Mouse (Mus musculus) spleen, adult 2 months (tissue): Measurements from ENCODE around the gene Aes. TPM values are rescaled to one million over a fixed set of nuclear protein-coding genes. Genes with fewer than 3 reads are reported as not detected.
A peak's percentile ranks its signal among the peaks of the same experiment; 100 is the strongest.

Experiments
- DNase-seq, 2 experiments: peaks; one replicate each; pipeline versions ENCODE4 v3.0.0 to v3.0.0-alpha.2; 2012 to 2021; ENCODE audit warnings: low spot score in 2 of 2, low read depth in 1 of 2
- H3K27ac ChIP-seq: fragments of 200-500 bp; 2 replicates; pipeline ENCODE4 v1.5.1; 2012; ENCODE audit warnings: low read length, inconsistent platforms; ENCODE audit not compliant: insufficient read depth
- H3K27me3 ChIP-seq: fragments of 200-500 bp; 2 replicates; pipeline ENCODE4 v1.6.1; 2012; ENCODE audit warnings: mild to moderate bottlenecking, moderate library complexity, low read length, inconsistent platforms; ENCODE audit not compliant: control insufficient read depth, insufficient read depth
- H3K36me3 ChIP-seq: fragments of 200-500 bp; 2 replicates; pipeline ENCODE4 v1.6.1; 2012; ENCODE audit warnings: mild to moderate bottlenecking, low read length, inconsistent platforms; ENCODE audit not compliant: control insufficient read depth, insufficient read depth
- H3K4me1 ChIP-seq: fragments of 200-500 bp; 2 replicates; pipeline ENCODE4 v1.6.1; 2011; ENCODE audit warnings: inconsistent platforms; ENCODE audit not compliant: control insufficient read depth, insufficient read depth, insufficient read length
- H3K4me3 ChIP-seq: fragments of 200-500 bp; 2 replicates; pipeline ENCODE4 v1.5.1; 2011; ENCODE audit warnings: mild to moderate bottlenecking, inconsistent platforms; ENCODE audit not compliant: insufficient read depth, insufficient read length; ENCODE audit errors: extremely low read depth
- CTCF ChIP-seq: fragments of 200-500 bp; IDR thresholded peaks from 2 replicates; pipeline ENCODE4 v1.5.1; 2011; ENCODE audit warnings: mild to moderate bottlenecking, inconsistent platforms; ENCODE audit not compliant: insufficient read depth, insufficient read length, insufficient replicate concordance; ENCODE audit errors: extremely low read depth
- POLR2A ChIP-seq: fragments of 200-500 bp; IDR thresholded peaks from 2 replicates; pipeline ENCODE4 v1.6.1; 2011; ENCODE audit warnings: low read depth, low read length, inconsistent platforms
- WGBS: fragments of 180-500 bp; shearing (Covaris S2); methylation state at CpG from one replicate; pipeline ENCODE4 v1.1.7; 2018; 5-methylcytosine and 5-hydroxymethylcytosine counted together
- polyA plus RNA-seq: library from polyadenylated mRNA; depleted of rRNA; stranded (reverse); fragments of >200 nt; gene quantifications from 2 replicates; pipeline ENCODE4 v1.2.3, GENCODE M21; 2012

Gene Aes
- polyA plus RNA-seq, 1 experiment = 702 TPM

- TF ChIP-seq CTCF (no peak), POLR2A (no peak)
- DNase-seq = no peak
- WGBS = 90% methylated on average over 1 of the region's 1 CpGs
- no peaks in the 10 kb centered on the region for H3K27me3 ChIP-seq
- H3K36me3 ChIP-seq = no peaks in the 10 kb centered on the region
- H3K27ac ChIP-seq = no peak overlapping the region
- peak overlapping the region; percentile 82; the same call in 1 of the 2 replicates for H3K4me3 ChIP-seq
- peaks cover 21% of the 10 kb centered on the region; the same call in 1 of the 2 replicates for H3K4me1 ChIP-seq
Measured at GRCm38 (mm10) chr10:81543633-81544032, 15.7 kb upstream of the Aes start.

- no peaks in the 10 kb centered on the region for H3K36me3 ChIP-seq
- peak overlapping the region; percentile 82 for H3K4me3 ChIP-seq
- DNase-seq = no peak
- WGBS = under 1% methylated on average over 93 of the region's 93 CpGs
- peak overlapping the region; percentile 70 for H3K27ac ChIP-seq
- no peak; the same call in 1 of the 2 replicates for TF ChIP-seq POLR2A
- TF ChIP-seq CTCF = no peak
- H3K4me1 ChIP-seq = peaks cover 14% of the 10 kb centered on the region; the same call in 1 of the 2 replicates
- H3K27me3 ChIP-seq = no peaks in the 10 kb centered on the region
Measured at GRCm38 (mm10) chr10:81544296-81545160, 14.8 kb upstream of the Aes start.

- TF ChIP-seq POLR2A (no peak), CTCF (no peak)
- Histone ChIP-seq H3K27me3 (no peaks in the 10 kb centered on the region), H3K4me3 (peak within 1 kb of the TSS; percentile 82), H3K36me3 (no peaks in the 10 kb centered on the region), H3K4me1 (peaks cover 14% of the 10 kb centered on the region; the same call in 1 of the 2 replicates), H3K27ac (peak within 1 kb of the TSS; percentile 83)
- peak; percentile 92 to 100 for DNase-seq
- 1% methylated on average over 58 of the region's 59 CpGs for WGBS
Measured at GRCm38 (mm10) chr10:81545161-81545747, 14.0 kb upstream of the Aes start, which contains the start of gene Gna11. Gene Gna11, minus strand, starts transcription at chr10:81545190.

GRCm38 (mm10) chr10:81546332-81546731 lies 13.0 kb upstream of the Aes start:
- H3K27me3 ChIP-seq = no peaks in the 10 kb centered on the region
- H3K4me3 ChIP-seq = no peak overlapping the region
- peaks cover 15% of the 10 kb centered on the region; the same call in 1 of the 2 replicates for H3K4me1 ChIP-seq
- no peak for DNase-seq
- H3K27ac ChIP-seq = no peak overlapping the region
- TF ChIP-seq CTCF (no peak), POLR2A (no peak)
- 81% methylated on average over 5 of the region's 5 CpGs for WGBS
- H3K36me3 ChIP-seq = no peaks in the 10 kb centered on the region

GRCm38 (mm10) chr10:81546788-81547571 lies 12.3 kb upstream of the Aes start:
- no peak overlapping the region for H3K27ac ChIP-seq

GRCm38 (mm10) chr10:81548944-81549343 lies 10.3 kb upstream of the Aes start:
- no peaks in the 10 kb centered on the region for H3K27me3 ChIP-seq
- H3K27ac ChIP-seq = no peak overlapping the region
- no peaks in the 10 kb centered on the region for H3K36me3 ChIP-seq
- peaks cover 8% of the 10 kb centered on the region; the same call in 1 of the 2 replicates for H3K4me1 ChIP-seq
- no peak for DNase-seq
- no peak for TF ChIP-seq CTCF
- no peak for TF ChIP-seq POLR2A
- WGBS = 82% methylated on average over 5 of the region's 5 CpGs
- no peak overlapping the region for H3K4me3 ChIP-seq

More at GRCm38 (mm10) chr10:81546788-81547571, 12.3 kb upstream of the Aes start:
- DNase-seq = no peak
- H3K4me1 ChIP-seq = peaks cover 18% of the 10 kb centered on the region; the same call in 1 of the 2 replicates
- no peaks in the 10 kb centered on the region for H3K27me3 ChIP-seq
- TF ChIP-seq CTCF (no peak), POLR2A (no peak)
- H3K4me3 ChIP-seq = no peak overlapping the region
- WGBS = 93% methylated on average over 13 of the region's 13 CpGs
- no peaks in the 10 kb centered on the region for H3K36me3 ChIP-seq
